In the genomic region with DNA sequence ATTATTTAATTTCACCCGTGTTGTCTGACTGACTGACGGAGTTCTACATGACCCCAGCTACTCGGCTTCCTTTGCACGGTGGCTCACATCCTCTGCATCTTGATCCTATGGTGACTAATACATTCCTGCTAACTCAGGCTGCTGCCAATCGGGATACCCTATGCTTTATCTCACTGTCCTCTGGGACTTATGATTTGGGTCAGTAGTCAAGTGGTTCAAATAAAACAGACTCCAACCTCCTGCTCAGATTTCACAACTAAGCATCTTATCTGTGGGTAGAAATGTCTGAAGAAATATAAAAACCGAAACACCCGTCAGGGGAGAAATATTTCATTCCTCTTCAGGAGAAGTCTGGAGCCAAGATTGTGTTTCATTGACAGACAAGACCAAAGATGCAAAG, we compare ENCODE assay signal across 22 mouse cellular contexts. TPM values are rescaled to one million over a fixed set of nuclear protein-coding genes. Genes with fewer than 3 reads are reported as not detected.
DNase-seq lines count a peak whose midpoint lies in the region; ATAC-seq and TF ChIP-seq lines count a peak whose summit lies in the region.
"Had no signal": no experiment of that assay in that cellular context is flagged by ENCODE, and none has a peak within 500 bp of the region (broad histone marks: within the 10 kb centered on the region; RNA-seq: fewer than 3 reads in every experiment).

No protein-coding gene starts in this region.

- H3K9me3 ChIP-seq in hindbrain, embryonic 13.5 days: no peaks in the 10 kb centered on the region
- H3K9me3 ChIP-seq in hindbrain, embryonic 11.5 days (ENCODE audit: control insufficient read depth, low read length): no peaks in the 10 kb centered on the region
- H3K9me3 ChIP-seq in limb, embryonic 14.5 days (ENCODE audit: control insufficient read depth, low read length): no peaks in the 10 kb centered on the region
- no peaks in the 10 kb centered on the region for H3K9me3 ChIP-seq in liver, embryonic 11.5 days (ENCODE audit: control insufficient read depth, low read length)
- H3K9me3 ChIP-seq: embryonic facial prominence, embryonic 12.5 days; hindbrain, embryonic 12.5 days; neural tube, embryonic 15.5 days; stomach, embryonic 15.5 days had no signal

- WGBS in hindbrain, embryonic 13.5 days: 69% methylated on average over 7 of the region's 7 CpGs
- 67% methylated on average over 7 of the region's 7 CpGs for WGBS in hindbrain, embryonic 11.5 days
- WGBS in limb, embryonic 14.5 days: 63% methylated on average over 7 of the region's 7 CpGs
- WGBS in liver, embryonic 11.5 days: 63% methylated on average over 7 of the region's 7 CpGs

- no peak overlapping the region for H3K4me3 ChIP-seq in hindbrain, embryonic 13.5 days
- H3K4me3 ChIP-seq in hindbrain, embryonic 11.5 days (ENCODE audit: low read depth, low read length): no peak overlapping the region
- H3K4me3 ChIP-seq in limb, embryonic 14.5 days (replicated peaks; ENCODE audit: low read length): no peak overlapping the region
- no peak overlapping the region for H3K4me3 ChIP-seq in liver, embryonic 11.5 days (ENCODE audit: low read depth, low read length)
- H3K4me3 ChIP-seq: embryonic facial prominence, embryonic 12.5 days; erythroblast, embryonic 14.5 days; heart, adult 2 months; hindbrain, embryonic 12.5 days; left cerebral cortex, adult 2 months; neural tube, embryonic 15.5 days; stomach, embryonic 15.5 days had no signal

- H3K27ac ChIP-seq in hindbrain, embryonic 13.5 days: 0 out of 2 replicates have a peak overlapping the region, but pooled peaks have one; percentile 8
- H3K27ac ChIP-seq in hindbrain, embryonic 11.5 days (ENCODE audit: low read depth, low read length): no peak overlapping the region
- H3K27ac ChIP-seq in limb, embryonic 14.5 days (replicated peaks; ENCODE audit: low read depth, low read length): no peak overlapping the region
- no peak overlapping the region for H3K27ac ChIP-seq in liver, embryonic 11.5 days (ENCODE audit: low read depth, low read length)
- H3K27ac ChIP-seq: heart, adult 2 months; left cerebral cortex, adult 2 months; macrophage; stomach, embryonic 15.5 days had no signal

- H3K4me1 ChIP-seq in hindbrain, embryonic 13.5 days (replicated peaks): peaks cover 62% of the 10 kb centered on the region
- peaks cover 3% of the 10 kb centered on the region; the same call in 1 of the 2 replicates for H3K4me1 ChIP-seq in hindbrain, embryonic 11.5 days (replicated peaks; ENCODE audit: control insufficient read depth, insufficient read depth, low read length)
- peaks cover 23% of the 10 kb centered on the region for H3K4me1 ChIP-seq in limb, embryonic 14.5 days (ENCODE audit: control insufficient read depth, insufficient read depth, low read length)
- no peaks in the 10 kb centered on the region for H3K4me1 ChIP-seq in liver, embryonic 11.5 days (replicated peaks; ENCODE audit: control insufficient read depth, insufficient read depth, low read length)

- TF ChIP-seq POLR2A in limb, embryonic 14.5 days (IDR thresholded peaks at IDR 0.05; ENCODE audit: borderline replicate concordance, extremely low read depth, insufficient read depth, insufficient read length): no peak

- H3K27me3 ChIP-seq in hindbrain, embryonic 13.5 days: no peaks in the 10 kb centered on the region
- no peaks in the 10 kb centered on the region for H3K27me3 ChIP-seq in hindbrain, embryonic 11.5 days (ENCODE audit: control insufficient read depth, insufficient read depth, low read length)
- no peaks in the 10 kb centered on the region for H3K27me3 ChIP-seq in limb, embryonic 14.5 days (ENCODE audit: control insufficient read depth, insufficient read depth, low read length)
- H3K27me3 ChIP-seq in liver, embryonic 11.5 days (replicated peaks; ENCODE audit: control insufficient read depth, insufficient read depth, low read length): no peaks in the 10 kb centered on the region
- H3K27me3 ChIP-seq: embryonic facial prominence, embryonic 12.5 days; hindbrain, embryonic 12.5 days; neural tube, embryonic 15.5 days; stomach, embryonic 15.5 days had no signal

- DNase-seq in hindbrain, embryonic 11.5 days (ENCODE audit: low spot score): no peak
- DNase-seq in A20 (ENCODE audit: low read depth, low spot score) (peak; percentile 11), NIH3T3 (ENCODE audit: low read depth) (peak; percentile 79)
- peak; percentile 23 for DNase-seq in limb, embryonic 14.5 days (ENCODE audit: low spot score)
- no peak for DNase-seq in liver, embryonic 11.5 days (ENCODE audit: low spot score)
- DNase-seq in adrenal gland, adult 18-20 months (ENCODE audit: low spot score in 2 of 2): no peak
- DNase-seq: cerebellum, adult 11 months; cerebellum, postnatal 14 days; kidney, adult 18-20 months; liver, postnatal 0 days; thymus, postnatal 25 days had no signal

- ATAC-seq in hindbrain, embryonic 13.5 days (ENCODE audit: low FRiP score): no peak
- ATAC-seq in hindbrain, embryonic 11.5 days (ENCODE audit: low FRiP score): no peak
- ATAC-seq in limb, embryonic 14.5 days (ENCODE audit: low FRiP score, low read depth): peak; percentile 32; the same call in 1 of the 2 replicates
- no peak for ATAC-seq in liver, embryonic 11.5 days (replicated peaks; ENCODE audit: low FRiP score)
- ATAC-seq: liver, postnatal 0 days; lung, postnatal 0 days had no signal

- H3K36me3 ChIP-seq in hindbrain, embryonic 13.5 days: peaks cover 40% of the 10 kb centered on the region
- no peaks in the 10 kb centered on the region for H3K36me3 ChIP-seq in hindbrain, embryonic 11.5 days (ENCODE audit: control insufficient read depth, insufficient read depth, low read length)
- 0 out of 2 replicates have a peak, but pooled peaks cover 8% of the 10 kb centered on the region for H3K36me3 ChIP-seq in limb, embryonic 14.5 days (ENCODE audit: control insufficient read depth, insufficient read depth, low read length)
- H3K36me3 ChIP-seq in liver, embryonic 11.5 days (ENCODE audit: control insufficient read depth, insufficient read depth, low read length): no peaks in the 10 kb centered on the region
- H3K36me3 ChIP-seq: embryonic facial prominence, embryonic 12.5 days; G1E; stomach, embryonic 15.5 days had no signal

- no peak overlapping the region for H3K4me2 ChIP-seq in hindbrain, embryonic 13.5 days
- no peak overlapping the region for H3K4me2 ChIP-seq in hindbrain, embryonic 11.5 days (replicated peaks; ENCODE audit: low read depth, low read length)
- H3K4me2 ChIP-seq in limb, embryonic 14.5 days (replicated peaks; ENCODE audit: low read depth, low read length, severe bottlenecking): no peak overlapping the region
- H3K4me2 ChIP-seq in liver, embryonic 11.5 days: no peak overlapping the region
- H3K4me2 ChIP-seq: embryonic facial prominence, embryonic 12.5 days; hindbrain, embryonic 12.5 days; neural tube, embryonic 15.5 days; stomach, embryonic 15.5 days had no signal

- no peak overlapping the region for H3K9ac ChIP-seq in hindbrain, embryonic 13.5 days
- no peak overlapping the region for H3K9ac ChIP-seq in hindbrain, embryonic 11.5 days (ENCODE audit: low read depth, low read length)
- no peak overlapping the region for H3K9ac ChIP-seq in limb, embryonic 14.5 days (ENCODE audit: low read depth, low read length, severe bottlenecking)
- no peak overlapping the region for H3K9ac ChIP-seq in liver, embryonic 11.5 days (ENCODE audit: low read depth, low read length)
- H3K9ac ChIP-seq: embryonic facial prominence, embryonic 12.5 days; hindbrain, embryonic 12.5 days; liver, postnatal 0 days; neural tube, embryonic 15.5 days; stomach, embryonic 15.5 days had no signal

RNA-seq across cellular contexts. Expression of a gene that starts 47.4 kb away (rescaled TPM):
- polyA plus RNA-seq in hindbrain, embryonic 13.5 days (2015; fragmentation: Nextera tagmentation; extraction: Ambion mirVana): 2.2 and 2.5 TPM in 2 replicates
- 2.9 and 3.4 TPM in 2 replicates for polyA plus RNA-seq in hindbrain, embryonic 11.5 days (2014; fragmentation: Nextera tagmentation; extraction: Ambion mirVana)
- polyA plus RNA-seq in limb, embryonic 14.5 days (2012; rRNA removed): 1.8 and 2.3 TPM in 2 replicates
- polyA plus RNA-seq in limb, embryonic 14.5 days (2014; fragmentation: Nextera tagmentation; extraction: Ambion mirVana): 1.0 and 1.7 TPM in 2 replicates
- 0.68 and 0.77 TPM in 2 replicates for polyA plus RNA-seq in liver, embryonic 11.5 days (2014; fragmentation: Nextera tagmentation; extraction: Ambion mirVana)
- 1 to 10 TPM; 6.2 to 8.4 TPM for total RNA-seq in adrenal gland, adult 18-20 months (2021)
- polyA plus RNA-seq: erythroblast, embryonic 14.5 days; G1E had no signal

Comparison
In these comparisons a context has a peak if more than half of its experiments do, and no peak if none do; other contexts are left out.
1. DNase-seq: peak in A20 (single experiment), NIH3T3 (single experiment) and limb, embryonic 14.5 days (single experiment); none in hindbrain, embryonic 11.5 days (single experiment), liver, embryonic 11.5 days (single experiment) and adrenal gland, adult 18-20 months (0 of 2).